Mouse (Mus musculus) thymus, adult 2 months (tissue): ENCODE results near the gene Ttc9c.

ENCODE experiments used
- CTCF ChIP-seq: fragments of 200-500 bp; IDR thresholded peaks from 2 replicates; pipeline ENCODE4 v1.5.1; 2012; ENCODE audit warnings: mild to moderate bottlenecking, control low read depth, low read length, moderate library complexity, borderline replicate concordance; ENCODE audit not compliant: control insufficient read depth, poor library complexity, insufficient read depth; ENCODE audit errors: extremely low read depth
- POLR2A ChIP-seq: fragments of 200-500 bp; IDR thresholded peaks from 2 replicates; pipeline ENCODE4 v1.6.1; 2012; ENCODE audit warnings: mild to moderate bottlenecking, low read length, control low read depth, moderate library complexity; ENCODE audit not compliant: control insufficient read depth, poor library complexity, insufficient read depth; ENCODE audit errors: extremely low read depth

- no peak for TF ChIP-seq POLR2A
- TF ChIP-seq CTCF = no peak
Observed at GRCm38 (mm10) chr19:8789171-8789570, 30.0 kb downstream of the Ttc9c start.
